Mouse (Mus musculus): ENCODE results near the gene Dusp22. TPM values are rescaled to one million over a fixed set of nuclear protein-coding genes. Genes with fewer than 3 reads are reported as not detected.

The Dusp22 gene
- polyA plus RNA-seq (2016; fragmentation: Nextera tagmentation; extraction: Ambion mirVana): 23.0 and 24.3 TPM in 2 replicates

GRCm38 (mm10) chr13:30659613-30660505 is at the start of gene Dusp22:
Gene Dusp22, plus strand, starts transcription at chr13:30659999.
- peak within 1 kb of the TSS; percentile 82 for H3K9ac ChIP-seq (replicated peaks)
- no peaks in the 10 kb centered on the region for H3K27me3 ChIP-seq
- peak within 1 kb of the TSS; percentile 59 for H3K4me2 ChIP-seq
- no peaks in the 10 kb centered on the region for H3K9me3 ChIP-seq
- no peaks in the 10 kb centered on the region for H3K4me1 ChIP-seq (replicated peaks)
- peak within 1 kb of the TSS; percentile 74 for H3K4me3 ChIP-seq (replicated peaks)
- under 1% methylated on average over 69 of the region's 74 CpGs for WGBS
- ATAC-seq (ENCODE audit: insufficient number of reproducible peaks, insufficient read depth, low FRiP score, low TSS enrichment, low read depth): peak; percentile 87
- H3K27ac ChIP-seq: peak within 1 kb of the TSS; percentile 23; the same call in 1 of the 2 replicates
- H3K36me3 ChIP-seq: no peaks in the 10 kb centered on the region

GRCm38 (mm10) chr13:30612079-30612794 is 47.6 kb upstream of the Dusp22 start:
- no peaks in the 10 kb centered on the region for H3K27me3 ChIP-seq
- no peak overlapping the region for H3K27ac ChIP-seq
- no peak overlapping the region for H3K9ac ChIP-seq (replicated peaks)
- no peak overlapping the region for H3K4me3 ChIP-seq (replicated peaks)
- no peak overlapping the region for H3K4me2 ChIP-seq
- no peaks in the 10 kb centered on the region for H3K36me3 ChIP-seq
- no peaks in the 10 kb centered on the region for H3K4me1 ChIP-seq (replicated peaks)
- 0 out of 2 replicates have a peak, but pooled peaks cover 5% of the 10 kb centered on the region for H3K9me3 ChIP-seq
- WGBS: 83% methylated on average over 6 of the region's 6 CpGs
- ATAC-seq (ENCODE audit: insufficient number of reproducible peaks, insufficient read depth, low FRiP score, low TSS enrichment, low read depth): no peak

GRCm38 (mm10) chr13:30619684-30620083 is 40.1 kb upstream of the Dusp22 start:
- WGBS: 57% methylated on average over 3 of the region's 3 CpGs

GRCm38 (mm10) chr13:30628195-30629048 is 31.4 kb upstream of the Dusp22 start:
- H3K27me3 ChIP-seq: no peaks in the 10 kb centered on the region
- no peaks in the 10 kb centered on the region for H3K36me3 ChIP-seq
- WGBS: 68% methylated on average over 8 of the region's 8 CpGs
- H3K4me3 ChIP-seq (replicated peaks): no peak overlapping the region
- H3K9me3 ChIP-seq: no peaks in the 10 kb centered on the region
- no peak for ATAC-seq (ENCODE audit: insufficient number of reproducible peaks, insufficient read depth, low FRiP score, low TSS enrichment, low read depth)
- no peak overlapping the region for H3K9ac ChIP-seq (replicated peaks)
- H3K4me1 ChIP-seq (replicated peaks): no peaks in the 10 kb centered on the region
- no peak overlapping the region for H3K27ac ChIP-seq
- no peak overlapping the region for H3K4me2 ChIP-seq

More at GRCm38 (mm10) chr13:30619684-30620083, 40.1 kb upstream of the Dusp22 start:
- H3K36me3 ChIP-seq: no peaks in the 10 kb centered on the region
- ATAC-seq (ENCODE audit: insufficient number of reproducible peaks, insufficient read depth, low FRiP score, low TSS enrichment, low read depth): no peak
- H3K27me3 ChIP-seq: no peaks in the 10 kb centered on the region
- no peak overlapping the region for H3K27ac ChIP-seq
- 0 out of 2 replicates have a peak, but pooled peaks cover 5% of the 10 kb centered on the region for H3K9me3 ChIP-seq
- no peak overlapping the region for H3K9ac ChIP-seq (replicated peaks)
- no peak overlapping the region for H3K4me3 ChIP-seq (replicated peaks)
- no peaks in the 10 kb centered on the region for H3K4me1 ChIP-seq (replicated peaks)
- H3K4me2 ChIP-seq: no peak overlapping the region

- Histone ChIP-seq H3K9ac (replicated peaks) (no peak overlapping the region), H3K4me1 (replicated peaks) (no peaks in the 10 kb centered on the region), H3K36me3 (no peaks in the 10 kb centered on the region), H3K9me3 (no peaks in the 10 kb centered on the region), H3K4me3 (replicated peaks) (no peak overlapping the region), H3K27ac (no peak overlapping the region), H3K4me2 (no peak overlapping the region), H3K27me3 (no peaks in the 10 kb centered on the region)
- WGBS: 84% methylated on average over 10 of the region's 10 CpGs
- ATAC-seq (ENCODE audit: insufficient number of reproducible peaks, insufficient read depth, low FRiP score, low TSS enrichment, low read depth): no peak
These were observed 29.9 kb upstream of the Dusp22 start for GRCm38 (mm10) chr13:30629794-30630410.

GRCm38 (mm10) chr13:30632998-30633397 is 26.8 kb upstream of the Dusp22 start:
- no peak for ATAC-seq (ENCODE audit: insufficient number of reproducible peaks, insufficient read depth, low FRiP score, low TSS enrichment, low read depth)

GRCm38 (mm10) chr13:30636453-30636852 is 23.3 kb upstream of the Dusp22 start:
- Histone ChIP-seq H3K27ac (no peak overlapping the region), H3K4me1 (replicated peaks) (no peaks in the 10 kb centered on the region), H3K4me3 (replicated peaks) (no peak overlapping the region), H3K27me3 (no peaks in the 10 kb centered on the region), H3K9me3 (no peaks in the 10 kb centered on the region), H3K9ac (replicated peaks) (no peak overlapping the region), H3K4me2 (no peak overlapping the region), H3K36me3 (no peaks in the 10 kb centered on the region)
- WGBS: 80% methylated on average over 4 of the region's 4 CpGs
- no peak for ATAC-seq (ENCODE audit: insufficient number of reproducible peaks, insufficient read depth, low FRiP score, low TSS enrichment, low read depth)

More at GRCm38 (mm10) chr13:30632998-30633397, 26.8 kb upstream of the Dusp22 start:
- Histone ChIP-seq H3K4me1 (replicated peaks) (no peaks in the 10 kb centered on the region), H3K9ac (replicated peaks) (no peak overlapping the region), H3K36me3 (no peaks in the 10 kb centered on the region), H3K9me3 (no peaks in the 10 kb centered on the region), H3K27me3 (no peaks in the 10 kb centered on the region), H3K4me3 (replicated peaks) (no peak overlapping the region), H3K4me2 (no peak overlapping the region), H3K27ac (no peak overlapping the region)
- 53% methylated on average over 6 of the region's 6 CpGs for WGBS

GRCm38 (mm10) chr13:30638378-30639115 is 21.3 kb upstream of the Dusp22 start:
- no peak overlapping the region for H3K9ac ChIP-seq (replicated peaks)
- no peaks in the 10 kb centered on the region for H3K4me1 ChIP-seq (replicated peaks)
- H3K9me3 ChIP-seq: no peaks in the 10 kb centered on the region
- 84% methylated on average over 5 of the region's 5 CpGs for WGBS
- no peaks in the 10 kb centered on the region for H3K27me3 ChIP-seq
- H3K36me3 ChIP-seq: no peaks in the 10 kb centered on the region
- no peak overlapping the region for H3K27ac ChIP-seq
- H3K4me3 ChIP-seq (replicated peaks): no peak overlapping the region
- H3K4me2 ChIP-seq: no peak overlapping the region
- ATAC-seq (ENCODE audit: insufficient number of reproducible peaks, insufficient read depth, low FRiP score, low TSS enrichment, low read depth): no peak

- WGBS: 79% methylated on average over 4 of the region's 4 CpGs
- H3K4me2 ChIP-seq: no peak overlapping the region
- H3K27me3 ChIP-seq: no peaks in the 10 kb centered on the region
- H3K36me3 ChIP-seq: no peaks in the 10 kb centered on the region
- H3K9ac ChIP-seq (replicated peaks): no peak overlapping the region
- H3K27ac ChIP-seq: no peak overlapping the region
- no peaks in the 10 kb centered on the region for H3K4me1 ChIP-seq (replicated peaks)
- ATAC-seq (ENCODE audit: insufficient number of reproducible peaks, insufficient read depth, low FRiP score, low TSS enrichment, low read depth): no peak
- no peaks in the 10 kb centered on the region for H3K9me3 ChIP-seq
- H3K4me3 ChIP-seq (replicated peaks): no peak overlapping the region
These were observed 17.7 kb upstream of the Dusp22 start for GRCm38 (mm10) chr13:30642053-30642452.

- Histone ChIP-seq H3K27ac (no peak overlapping the region), H3K9me3 (no peaks in the 10 kb centered on the region), H3K4me2 (no peak overlapping the region), H3K36me3 (no peaks in the 10 kb centered on the region), H3K4me3 (replicated peaks) (no peak overlapping the region), H3K9ac (replicated peaks) (no peak overlapping the region), H3K27me3 (no peaks in the 10 kb centered on the region), H3K4me1 (replicated peaks) (0 out of 2 replicates have a peak, but pooled peaks cover 5% of the 10 kb centered on the region)
- ATAC-seq (ENCODE audit: insufficient number of reproducible peaks, insufficient read depth, low FRiP score, low TSS enrichment, low read depth): no peak
These were observed 11.3 kb upstream of the Dusp22 start for GRCm38 (mm10) chr13:30648461-30648860.
